Mouse (Mus musculus): Measurements from ENCODE around the gene Lias. TPM values are rescaled to one million over a fixed set of nuclear protein-coding genes. Genes with fewer than 3 reads are reported as not detected.

Gene Lias
- polyA plus RNA-seq, 1 experiment: 45.7 TPM

GRCm38 (mm10) chr5:65428321-65428720 lies 37.0 kb downstream of the Lias start:
- Histone ChIP-seq H3K9ac (ENCODE audit: low read depth, poor library complexity, severe bottlenecking) (no peak overlapping the region), H3K9me3 (replicated peaks; ENCODE audit: control insufficient read depth, insufficient read depth, low read length, poor library complexity, severe bottlenecking) (no peaks in the 10 kb centered on the region), H3K4me3 (ENCODE audit: low read depth, low read length) (no peak overlapping the region), H3K36me3 (ENCODE audit: control insufficient read depth, insufficient read depth, low read length, poor library complexity, severe bottlenecking) (no peaks in the 10 kb centered on the region), H3K27ac (ENCODE audit: insufficient read depth, low read length) (no peak overlapping the region), H3K27me3 (ENCODE audit: control insufficient read depth, insufficient read depth, low read length, poor library complexity, severe bottlenecking) (no peaks in the 10 kb centered on the region), H3K4me1 (ENCODE audit: control insufficient read depth, insufficient read depth, low read length) (no peaks in the 10 kb centered on the region)
- TF ChIP-seq EP300 (IDR thresholded peaks at IDR 0.05; ENCODE audit: insufficient read depth, low read depth, low read length) (no peak), CTCF (IDR thresholded peaks at IDR 0.05; ENCODE audit: low read depth, low read length) (no peak), POLR2A (IDR thresholded peaks at IDR 0.05; ENCODE audit: insufficient read depth, low read length) (no peak)

- no peaks in the 10 kb centered on the region for H3K36me3 ChIP-seq (ENCODE audit: control insufficient read depth, insufficient read depth, low read length, poor library complexity, severe bottlenecking)
- H3K9ac ChIP-seq (ENCODE audit: low read depth, poor library complexity, severe bottlenecking): no peak overlapping the region
- H3K4me1 ChIP-seq (ENCODE audit: control insufficient read depth, insufficient read depth, low read length): no peaks in the 10 kb centered on the region
- H3K9me3 ChIP-seq (replicated peaks; ENCODE audit: control insufficient read depth, insufficient read depth, low read length, poor library complexity, severe bottlenecking): no peaks in the 10 kb centered on the region
- no peak overlapping the region for H3K27ac ChIP-seq (ENCODE audit: insufficient read depth, low read length)
- H3K27me3 ChIP-seq (ENCODE audit: control insufficient read depth, insufficient read depth, low read length, poor library complexity, severe bottlenecking): no peaks in the 10 kb centered on the region
- TF ChIP-seq CTCF (IDR thresholded peaks at IDR 0.05; ENCODE audit: low read depth, low read length) (no peak), POLR2A (IDR thresholded peaks at IDR 0.05; ENCODE audit: insufficient read depth, low read length) (no peak), EP300 (IDR thresholded peaks at IDR 0.05; ENCODE audit: insufficient read depth, low read depth, low read length) (no peak)
- H3K4me3 ChIP-seq (ENCODE audit: low read depth, low read length): no peak overlapping the region
These were observed 38.1 kb downstream of the Lias start for GRCm38 (mm10) chr5:65429441-65429840.

- Histone ChIP-seq H3K4me3 (ENCODE audit: low read depth, low read length) (peak overlapping the region; percentile 85), H3K9ac (ENCODE audit: low read depth, poor library complexity, severe bottlenecking) (peak overlapping the region; percentile 86), H3K36me3 (ENCODE audit: control insufficient read depth, insufficient read depth, low read length, poor library complexity, severe bottlenecking) (no peaks in the 10 kb centered on the region), H3K9me3 (replicated peaks; ENCODE audit: control insufficient read depth, insufficient read depth, low read length, poor library complexity, severe bottlenecking) (no peaks in the 10 kb centered on the region), H3K27ac (ENCODE audit: insufficient read depth, low read length) (no peak overlapping the region), H3K4me1 (ENCODE audit: control insufficient read depth, insufficient read depth, low read length) (no peaks in the 10 kb centered on the region), H3K27me3 (ENCODE audit: control insufficient read depth, insufficient read depth, low read length, poor library complexity, severe bottlenecking) (no peaks in the 10 kb centered on the region)
- TF ChIP-seq CTCF (IDR thresholded peaks at IDR 0.05; ENCODE audit: low read depth, low read length) (no peak), EP300 (IDR thresholded peaks at IDR 0.05; ENCODE audit: insufficient read depth, low read depth, low read length) (no peak), POLR2A (IDR thresholded peaks at IDR 0.05; ENCODE audit: insufficient read depth, low read length) (no peak)
These were observed 43.4 kb downstream of the Lias start for GRCm38 (mm10) chr5:65434471-65435362.

DNA sequence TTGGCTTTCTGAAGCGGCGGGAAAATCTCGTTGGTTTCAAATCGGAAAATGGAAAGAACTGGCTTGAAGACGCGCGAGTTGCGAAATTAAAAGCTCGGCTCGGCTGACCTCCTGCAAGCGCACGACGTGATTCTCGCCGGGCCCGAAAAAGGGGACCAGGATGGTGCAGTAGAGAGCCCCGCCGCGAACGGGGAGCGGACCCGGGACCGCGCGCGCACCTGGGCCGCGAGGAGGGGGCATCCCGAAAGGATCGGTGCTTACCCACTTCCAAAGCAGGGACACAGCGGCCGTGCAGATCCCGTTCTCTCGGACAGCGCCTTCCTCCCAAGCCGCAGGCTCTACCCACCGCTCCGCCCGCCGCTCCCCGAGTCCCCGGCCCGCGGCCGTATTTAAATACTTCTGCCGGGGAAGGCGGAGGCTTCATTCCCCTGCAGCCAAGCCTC lies 44.1 kb downstream of the Lias start:
- Histone ChIP-seq H3K4me3 (ENCODE audit: low read depth, low read length) (peak overlapping the region; percentile 85), H3K27ac (ENCODE audit: insufficient read depth, low read length) (no peak overlapping the region), H3K9ac (ENCODE audit: low read depth, poor library complexity, severe bottlenecking) (peak overlapping the region; percentile 86), H3K27me3 (ENCODE audit: control insufficient read depth, insufficient read depth, low read length, poor library complexity, severe bottlenecking) (no peaks in the 10 kb centered on the region), H3K36me3 (ENCODE audit: control insufficient read depth, insufficient read depth, low read length, poor library complexity, severe bottlenecking) (no peaks in the 10 kb centered on the region), H3K4me1 (ENCODE audit: control insufficient read depth, insufficient read depth, low read length) (no peaks in the 10 kb centered on the region), H3K9me3 (replicated peaks; ENCODE audit: control insufficient read depth, insufficient read depth, low read length, poor library complexity, severe bottlenecking) (no peaks in the 10 kb centered on the region)
- TF ChIP-seq CTCF (IDR thresholded peaks at IDR 0.05; ENCODE audit: low read depth, low read length): no peak
- TF ChIP-seq EP300 (IDR thresholded peaks at IDR 0.05; ENCODE audit: insufficient read depth, low read depth, low read length): no peak
- TF ChIP-seq POLR2A (IDR thresholded peaks at IDR 0.05; ENCODE audit: insufficient read depth, low read length): peak; percentile 64

DNA sequence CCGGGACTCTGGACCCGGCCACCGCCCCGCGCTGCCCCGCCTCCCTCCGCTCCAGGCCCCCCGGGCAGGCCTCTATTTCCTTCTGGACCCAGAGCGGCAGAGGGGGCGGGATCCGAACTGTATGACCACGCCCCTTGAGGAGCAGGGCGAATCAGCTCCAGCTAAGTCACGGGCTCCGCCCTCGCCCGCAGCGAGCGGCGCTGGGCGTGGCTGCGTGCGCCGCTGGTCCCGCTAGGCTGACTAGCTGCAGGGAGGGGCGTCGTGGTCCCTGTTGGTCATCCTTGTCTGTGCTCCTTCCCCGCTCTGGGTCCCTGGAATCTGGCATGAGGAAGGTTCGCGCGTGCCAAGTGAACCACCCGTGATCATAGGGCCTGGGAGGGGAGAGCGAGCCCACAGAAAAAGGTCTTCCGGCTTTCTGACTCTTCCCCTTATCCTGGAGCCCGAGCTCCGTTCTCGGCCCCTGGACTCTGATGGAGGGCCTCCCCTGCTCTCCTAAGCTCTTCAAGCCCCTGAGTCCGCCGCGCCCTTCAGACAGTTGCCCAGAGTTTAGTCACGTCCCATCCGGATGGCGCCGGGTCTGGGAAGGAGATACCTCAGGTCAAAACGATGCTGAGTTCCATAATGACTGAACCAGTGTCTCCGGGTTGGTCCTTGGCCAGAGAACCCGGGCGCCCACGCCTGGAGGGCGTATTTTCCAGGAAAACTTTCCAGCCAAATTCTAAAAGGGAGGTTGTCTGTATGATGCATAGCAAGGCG lies 44.7 kb downstream of the Lias start, which contains the start of gene Ugdh:
Gene Ugdh (minus strand): TSS at position 144 of the 756 bp plus-strand sequence.
- peak within 1 kb of the TSS; percentile 86 for H3K9ac ChIP-seq (ENCODE audit: low read depth, poor library complexity, severe bottlenecking)
- peak within 1 kb of the TSS; percentile 85 for H3K4me3 ChIP-seq (ENCODE audit: low read depth, low read length)
- H3K27ac ChIP-seq (ENCODE audit: insufficient read depth, low read length): no peak within 1 kb of the TSS
- TF ChIP-seq POLR2A (IDR thresholded peaks at IDR 0.05; ENCODE audit: insufficient read depth, low read length): peak; percentile 77
- TF ChIP-seq CTCF (IDR thresholded peaks at IDR 0.05; ENCODE audit: low read depth, low read length): no peak
- TF ChIP-seq EP300 (IDR thresholded peaks at IDR 0.05; ENCODE audit: insufficient read depth, low read depth, low read length): no peak
- no peaks in the 10 kb centered on the region for H3K27me3 ChIP-seq (ENCODE audit: control insufficient read depth, insufficient read depth, low read length, poor library complexity, severe bottlenecking)
- H3K4me1 ChIP-seq (ENCODE audit: control insufficient read depth, insufficient read depth, low read length): peaks cover 1% of the 10 kb centered on the region
- no peaks in the 10 kb centered on the region for H3K9me3 ChIP-seq (replicated peaks; ENCODE audit: control insufficient read depth, insufficient read depth, low read length, poor library complexity, severe bottlenecking)
- H3K36me3 ChIP-seq (ENCODE audit: control insufficient read depth, insufficient read depth, low read length, poor library complexity, severe bottlenecking): no peaks in the 10 kb centered on the region

Data from ES-Bruce4 (cell line).